Mouse (Mus musculus) bone marrow, adult 2 months (tissue): ENCODE measurements around the gene Nme2.

Source experiments
- CTCF ChIP-seq: fragments of 200-500 bp; IDR thresholded peaks from 2 replicates; pipeline ENCODE4 v1.5.1; 2011; ENCODE audit warnings: low read length, control low read depth; ENCODE audit not compliant: control insufficient read depth, insufficient read depth
- POLR2A ChIP-seq: fragments of 200-500 bp; IDR thresholded peaks from 2 replicates; pipeline ENCODE4 v1.6.1; 2011; ENCODE audit warnings: low read depth, mild to moderate bottlenecking, control low read depth, low read length, borderline replicate concordance; ENCODE audit not compliant: control insufficient read depth

DNA sequence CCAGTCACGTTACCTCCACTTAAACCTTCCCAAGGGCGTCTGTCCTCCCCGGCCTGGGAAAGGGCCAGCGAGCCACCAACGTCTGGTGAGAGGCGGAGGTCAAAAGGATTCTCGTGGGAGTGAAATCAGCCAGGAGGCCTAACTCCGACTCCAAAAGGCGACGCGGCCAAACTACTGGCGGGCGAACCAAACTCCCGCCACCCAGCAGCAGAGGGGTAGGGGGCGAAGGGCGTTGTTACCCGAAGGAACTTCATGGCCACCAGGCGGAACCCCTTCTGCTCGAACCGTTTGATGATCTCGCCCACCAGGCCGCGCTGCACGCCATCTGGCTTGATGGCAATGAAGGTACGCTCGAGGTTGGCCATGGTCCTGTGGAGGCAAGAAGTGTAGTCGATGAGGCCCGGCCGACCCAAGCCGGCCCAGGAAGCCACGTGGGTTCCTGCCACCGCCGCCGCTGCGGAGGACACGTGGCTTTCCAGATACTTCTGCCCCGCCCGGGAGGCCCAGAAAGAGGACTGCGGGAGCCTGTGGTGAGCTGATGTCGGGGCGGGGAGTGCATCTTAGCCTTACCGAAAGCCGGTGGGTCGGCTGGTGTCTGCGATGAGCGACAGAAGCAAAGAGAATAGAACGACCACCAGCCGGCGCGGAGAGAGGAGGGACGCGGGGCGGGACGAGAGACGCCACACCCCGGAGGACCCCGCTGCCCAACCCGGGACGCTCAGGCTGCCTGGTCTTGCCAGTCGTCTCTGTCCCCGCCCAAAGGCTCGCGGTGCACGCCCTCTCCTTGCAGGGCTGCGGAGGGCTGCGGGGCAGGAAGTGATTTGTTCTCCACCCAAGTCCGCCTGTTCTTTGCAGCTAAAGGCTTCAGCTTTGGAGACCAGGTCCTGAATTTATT is 556 bp downstream of the Nme2 start:
- TF ChIP-seq POLR2A = peak; percentile 63
- TF ChIP-seq CTCF = no peak
